Mouse (Mus musculus) lung, embryonic 14.5 days (tissue): ENCODE measurements around the gene Crls1. TPM values are rescaled to one million over a fixed set of nuclear protein-coding genes. Genes with fewer than 3 reads are reported as not detected.

Experiments
- ATAC-seq: fragments of 200-750 bp; cut with Nextera tagmentation; 2 replicates; pipeline ENCODE4 v1.8.0; 2017; ENCODE audit warnings: mild to moderate bottlenecking, moderate TSS enrichment, moderate library complexity; ENCODE audit not compliant: insufficient read depth
- DNase-seq: peaks from one replicate; pipeline ENCODE4 v3.0.0-alpha.2; 2015
- H3K27ac ChIP-seq: fragments of 300-500 bp; sonication (generic); 2 replicates; pipeline ENCODE4 v1.5.1; 2014; ENCODE audit warnings: low read depth, mild to moderate bottlenecking, moderate library complexity
- H3K27me3 ChIP-seq: fragments of 300-500 bp; sonication (generic); 2 replicates; pipeline ENCODE4 v1.6.1; 2014; ENCODE audit warnings: low read length, control low read depth; ENCODE audit not compliant: insufficient read depth
- H3K36me3 ChIP-seq: fragments of 300-500 bp; sonication (generic); 2 replicates; pipeline ENCODE4 v1.6.1; 2014; ENCODE audit warnings: control low read depth; ENCODE audit not compliant: insufficient read depth
- H3K4me1 ChIP-seq: fragments of 300-500 bp; sonication (generic); 2 replicates; pipeline ENCODE4 v1.6.1; 2014; ENCODE audit warnings: antibody characterized with exemption, control low read depth; ENCODE audit not compliant: insufficient read depth
- H3K4me2 ChIP-seq: fragments of 300-500 bp; sonication (generic); 2 replicates; pipeline ENCODE4 v1.6.1; 2014; ENCODE audit warnings: mild to moderate bottlenecking
- H3K4me3 ChIP-seq: fragments of 300-500 bp; sonication (generic); 2 replicates; pipeline ENCODE4 v1.5.1; 2014; ENCODE audit warnings: low read depth, low read length
- H3K9ac ChIP-seq: fragments of 300-500 bp; sonication (generic); 2 replicates; pipeline ENCODE4 v1.6.1; 2014
- H3K9me3 ChIP-seq: fragments of 300-500 bp; sonication (generic); 2 replicates; pipeline ENCODE4 v1.6.1; 2016; ENCODE audit warnings: low read depth, low read length, control low read depth
- CTCF ChIP-seq: IDR thresholded peaks from 2 replicates; pipeline ENCODE4 v1.5.1; 2016; ENCODE audit warnings: antibody characterized with exemption, low read depth
- WGBS: fragments of 180-500 bp; shearing (Covaris S2); extraction: QIAGEN DNeasy Blood & Tissue Kit; methylation state at CpG from one replicate; pipeline ENCODE4 v1.1.7; 2014; 5-methylcytosine and 5-hydroxymethylcytosine counted together
- polyA plus RNA-seq: library from polyadenylated mRNA; unstranded; fragments of >200 nt; fragmentation: Nextera tagmentation; extraction: Ambion mirVana; gene quantifications from 2 replicates; pipeline ENCODE4 v1.2.1, GENCODE M21; 2014

The Crls1 gene
- polyA plus RNA-seq, 1 experiment from 2014 or later = 28.6 TPM

- ATAC-seq = no peak
- TF ChIP-seq CTCF = no peak
- Histone ChIP-seq H3K27ac (no peak overlapping the region), H3K4me2 (no peak overlapping the region), H3K9ac (no peak overlapping the region), H3K27me3 (no peaks in the 10 kb centered on the region), H3K4me1 (0 out of 2 replicates have a peak, but pooled peaks cover 3% of the 10 kb centered on the region), H3K4me3 (no peak overlapping the region), H3K36me3 (peaks cover 22% of the 10 kb centered on the region; the same call in 1 of the 2 replicates), H3K9me3 (no peaks in the 10 kb centered on the region)
- WGBS = 89% methylated on average over 6 of the region's 6 CpGs
- DNase-seq = no peak
These were observed 2.7 kb downstream of the Crls1 start for GRCm38 (mm10) chr2:132849141-132849540.

GRCm38 (mm10) chr2:132853051-132853450 lies 6.6 kb downstream of the Crls1 start:
- Histone ChIP-seq H3K27ac (no peak overlapping the region), H3K4me3 (no peak overlapping the region), H3K9me3 (no peaks in the 10 kb centered on the region), H3K4me2 (no peak overlapping the region), H3K36me3 (peaks cover 20% of the 10 kb centered on the region; the same call in 1 of the 2 replicates), H3K9ac (no peak overlapping the region), H3K27me3 (no peaks in the 10 kb centered on the region), H3K4me1 (no peaks in the 10 kb centered on the region)
- no peak for TF ChIP-seq CTCF
- DNase-seq (no peak), ATAC-seq (no peak)
- 87% methylated on average over 1 of the region's 1 CpGs for WGBS

GRCm38 (mm10) chr2:132856333-132856732 lies 9.9 kb downstream of the Crls1 start:
- DNase-seq (no peak), ATAC-seq (no peak)
- Histone ChIP-seq H3K4me2 (no peak overlapping the region), H3K4me1 (no peaks in the 10 kb centered on the region), H3K27me3 (no peaks in the 10 kb centered on the region), H3K9ac (no peak overlapping the region), H3K27ac (no peak overlapping the region), H3K9me3 (no peaks in the 10 kb centered on the region), H3K36me3 (0 out of 2 replicates have a peak, but pooled peaks cover 8% of the 10 kb centered on the region), H3K4me3 (no peak overlapping the region)
- no peak for TF ChIP-seq CTCF
- WGBS = 64% methylated on average over 5 of the region's 5 CpGs

GRCm38 (mm10) chr2:132860435-132860834 lies 14.0 kb downstream of the Crls1 start:
- H3K27me3 ChIP-seq = no peaks in the 10 kb centered on the region
- peaks cover 7% of the 10 kb centered on the region; the same call in 1 of the 2 replicates for H3K36me3 ChIP-seq
- H3K4me2 ChIP-seq = no peak overlapping the region
- no peak for DNase-seq
- H3K9ac ChIP-seq = no peak overlapping the region
- H3K9me3 ChIP-seq = no peaks in the 10 kb centered on the region
- ATAC-seq = no peak
- H3K27ac ChIP-seq = no peak overlapping the region
- no peak overlapping the region for H3K4me3 ChIP-seq
- H3K4me1 ChIP-seq = no peaks in the 10 kb centered on the region
- TF ChIP-seq CTCF = no peak

- ATAC-seq (no peak), DNase-seq (no peak)
- H3K36me3 ChIP-seq = peaks cover 14% of the 10 kb centered on the region; the same call in 1 of the 2 replicates
- no peak overlapping the region for H3K4me3 ChIP-seq
- TF ChIP-seq CTCF = no peak
- H3K27me3 ChIP-seq = no peaks in the 10 kb centered on the region
- H3K9ac ChIP-seq = no peak overlapping the region
- H3K4me2 ChIP-seq = no peak overlapping the region
- H3K9me3 ChIP-seq = no peaks in the 10 kb centered on the region
- no peaks in the 10 kb centered on the region for H3K4me1 ChIP-seq
- H3K27ac ChIP-seq = no peak overlapping the region
- 81% methylated on average over 2 of the region's 2 CpGs for WGBS
These were observed 15.0 kb downstream of the Crls1 start for GRCm38 (mm10) chr2:132861456-132861855.

GRCm38 (mm10) chr2:132863325-132863724 lies 16.9 kb downstream of the Crls1 start:
- WGBS = 88% methylated on average over 2 of the region's 2 CpGs
- ATAC-seq (no peak), DNase-seq (no peak)
- Histone ChIP-seq H3K9ac (no peak overlapping the region), H3K4me3 (no peak overlapping the region), H3K9me3 (no peaks in the 10 kb centered on the region), H3K27ac (no peak overlapping the region), H3K36me3 (peaks cover 25% of the 10 kb centered on the region; the same call in 1 of the 2 replicates), H3K4me1 (no peaks in the 10 kb centered on the region), H3K4me2 (no peak overlapping the region), H3K27me3 (no peaks in the 10 kb centered on the region)
- no peak for TF ChIP-seq CTCF

- DNase-seq = no peak
- Histone ChIP-seq H3K9ac (no peak overlapping the region), H3K9me3 (no peaks in the 10 kb centered on the region), H3K27me3 (no peaks in the 10 kb centered on the region), H3K36me3 (peaks cover 25% of the 10 kb centered on the region; the same call in 1 of the 2 replicates), H3K27ac (no peak overlapping the region), H3K4me3 (no peak overlapping the region), H3K4me1 (no peaks in the 10 kb centered on the region), H3K4me2 (no peak overlapping the region)
- 58% methylated on average over 5 of the region's 5 CpGs for WGBS
- no peak for ATAC-seq
- no peak for TF ChIP-seq CTCF
These were observed 21.1 kb downstream of the Crls1 start for GRCm38 (mm10) chr2:132867521-132867920.

GRCm38 (mm10) chr2:132869682-132870081 lies 23.2 kb downstream of the Crls1 start:
- Histone ChIP-seq H3K27ac (no peak overlapping the region), H3K9ac (no peak overlapping the region), H3K4me2 (no peak overlapping the region), H3K9me3 (no peaks in the 10 kb centered on the region), H3K36me3 (peaks cover 23% of the 10 kb centered on the region; the same call in 1 of the 2 replicates), H3K4me1 (no peaks in the 10 kb centered on the region), H3K27me3 (no peaks in the 10 kb centered on the region), H3K4me3 (no peak overlapping the region)
- 84% methylated on average over 5 of the region's 5 CpGs for WGBS
- ATAC-seq (no peak), DNase-seq (no peak)
- TF ChIP-seq CTCF = no peak
